Mouse (Mus musculus) layer of hippocampus, adult 6 months (tissue): ENCODE data around the gene Gm3317. TPM values are rescaled to one million over a fixed set of nuclear protein-coding genes. Genes with fewer than 3 reads are reported as not detected.

Experiments
- long read RNA-seq, 2 experiments: library from polyadenylated mRNA; unstranded; transcript quantifications; one replicate each; pipeline ENCODE4 v2.0.0; 2019 to 2020
- polyA plus RNA-seq: library from polyadenylated mRNA; unstranded; fragments of <200 nt; fragmentation: Nextera tagmentation; gene quantifications from 2 replicates; pipeline ENCODE4 v1.2.3, GENCODE M21; 2021

The Gm3317 gene
- not detected in 2 replicates for polyA plus RNA-seq
- long read RNA-seq, experiment 1, partial matches to known transcripts: 1 of 3 reads
- long read RNA-seq, experiment 1, other reads (novel, unspliced or antisense): 1 of 3 reads
- long read RNA-seq, experiment 2, partial matches to known transcripts: 1 of 10 reads
- long read RNA-seq, experiment 2, other reads (novel, unspliced or antisense): 9 of 10 reads

DNA sequence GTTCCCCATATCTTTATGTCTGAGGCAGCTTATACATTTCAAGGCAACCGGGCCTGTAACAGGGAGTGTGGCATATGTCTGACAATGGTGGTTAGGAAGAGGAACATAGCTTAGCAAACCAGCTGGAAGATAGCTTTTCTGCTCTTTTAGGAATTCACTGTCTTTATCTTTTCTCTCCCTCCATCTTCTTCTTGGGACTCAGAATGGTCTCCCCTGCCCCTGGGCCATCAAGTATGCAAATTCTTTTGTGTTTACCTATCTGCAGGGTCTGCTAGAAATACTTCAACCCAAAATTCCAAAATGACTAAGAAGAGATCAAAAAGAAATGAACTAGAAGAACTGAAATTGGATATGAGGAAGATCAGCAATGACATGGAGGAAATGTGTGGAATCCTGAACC is at the start of gene Gm3317:
Gene Gm3317, plus strand, starts transcription at position 301 of the 400 bp plus-strand sequence.

DNA sequence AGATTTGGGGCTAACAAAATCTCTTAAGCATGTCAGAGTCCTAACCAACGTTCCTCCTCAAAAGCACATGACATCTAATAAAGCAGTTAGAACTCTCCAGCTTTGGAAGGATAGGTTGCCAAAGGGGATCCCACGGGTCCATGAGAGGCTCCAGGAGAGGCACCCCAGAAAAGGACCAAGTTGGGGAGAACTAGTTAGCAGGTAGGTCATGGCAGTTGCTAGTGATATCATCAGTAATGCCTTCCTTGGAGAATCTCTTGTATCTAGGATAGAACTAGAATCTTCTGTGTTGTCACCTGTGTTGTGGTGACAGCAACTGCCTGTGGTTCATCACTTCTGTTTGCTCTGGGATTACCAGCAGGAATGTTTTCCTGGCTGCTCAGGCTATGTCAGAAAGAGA is 33.1 kb upstream of the Gm3317 start, which contains the start of gene Gm8279:
Gene Gm8279, plus strand, starts transcription at position 301 of the 400 bp plus-strand sequence.

DNA sequence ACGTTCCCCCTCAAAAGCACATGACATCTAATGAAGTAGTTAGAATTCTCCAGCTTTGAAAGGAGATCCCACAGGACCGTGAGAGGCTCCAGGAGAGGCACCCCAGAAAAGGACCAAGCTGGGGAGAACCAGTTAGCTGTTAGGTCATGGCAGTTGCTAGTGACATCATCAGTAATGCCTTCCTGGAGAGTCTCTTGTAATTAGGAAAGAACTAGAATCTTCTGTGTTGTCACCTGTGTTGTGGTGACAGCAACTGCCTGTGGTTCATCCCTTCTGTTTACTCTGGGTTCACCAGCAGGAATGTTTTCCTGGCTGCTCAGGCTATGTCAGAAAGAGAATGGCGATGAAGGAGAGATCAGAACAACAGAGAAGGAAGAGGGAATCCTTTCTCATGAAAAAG is 21.2 kb downstream of the Gm3317 start, which contains the start of gene Gm8271:
Gene Gm8271, plus strand, starts transcription at position 301 of the 400 bp plus-strand sequence.

Other genes with a start within 250 kb of the Gm3317 start
- not detected in 2 replicates for gene Gm8297, start 180.6 kb upstream of the Gm3317 start, polyA plus RNA-seq
- not detected in 2 replicates for gene Gm3298, start 148.6 kb upstream of the Gm3317 start, polyA plus RNA-seq
- not detected in 2 replicates for gene 4930555G01Rik, start 113.9 kb upstream of the Gm3317 start, polyA plus RNA-seq
- gene Gm8281, start 93.5 kb upstream of the Gm3317 start, polyA plus RNA-seq: 2.8 and 3.0 TPM in 2 replicates
- not detected in 2 replicates for gene Gm8279, start 33.0 kb upstream of the Gm3317 start, polyA plus RNA-seq
- gene Gm8271, start 21.3 kb downstream of the Gm3317 start, polyA plus RNA-seq: not detected in 2 replicates
- not detected in 2 replicates for gene Gm3526, start 96.0 kb downstream of the Gm3317 start, polyA plus RNA-seq
- gene Gm3542, start 170.4 kb downstream of the Gm3317 start, polyA plus RNA-seq: not detected in 2 replicates
- gene Gm3500, start 224.5 kb downstream of the Gm3317 start, polyA plus RNA-seq: 0.16 and 0.24 TPM in 2 replicates